Mouse (Mus musculus) heart, embryonic 14.5 days (tissue): ENCODE measurements around the gene Elk3. TPM values are rescaled to one million over a fixed set of nuclear protein-coding genes. Genes with fewer than 3 reads are reported as not detected.

Source experiments
- ATAC-seq: fragments of 200-750 bp; cut with Nextera tagmentation; 2 replicates; pipeline ENCODE4 v1.8.0; 2017; ENCODE audit warnings: low read depth, moderate TSS enrichment; ENCODE audit not compliant: insufficient number of reproducible peaks, insufficient read depth, low FRiP score
- H3K27ac ChIP-seq, 2 experiments: fragments of 200-500 bp in 1 of 2; fragments of 300-500 bp in 1 of 2; sonication (generic) in 1 of 2; replicated peaks in 1 of 2; 2 replicates each; pipeline ENCODE4 v1.5.1; 2012 to 2014; ENCODE audit warnings: low read depth in 2 of 2, low read length in 2 of 2, control low read depth in 1 of 2, mild to moderate bottlenecking in 1 of 2, mixed read lengths in 1 of 2; ENCODE audit not compliant: control insufficient read depth in 1 of 2, insufficient read depth in 1 of 2
- H3K27me3 ChIP-seq: fragments of 300-500 bp; sonication (generic); 2 replicates; pipeline ENCODE4 v1.6.1; 2014; ENCODE audit warnings: mild to moderate bottlenecking, low read length, control low read depth; ENCODE audit not compliant: control insufficient read depth, insufficient read depth
- H3K36me3 ChIP-seq: fragments of 300-500 bp; sonication (generic); 2 replicates; pipeline ENCODE4 v1.6.1; 2014; ENCODE audit warnings: mild to moderate bottlenecking, control low read depth, low read length, mixed read lengths; ENCODE audit not compliant: control insufficient read depth, insufficient read depth
- H3K4me1 ChIP-seq, 2 experiments: fragments of 200-500 bp in 1 of 2; fragments of 300-500 bp in 1 of 2; sonication (generic) in 1 of 2; 2 replicates each; pipeline ENCODE4 v1.6.1; 2012 to 2014; ENCODE audit warnings: low read length in 2 of 2, control low read depth in 1 of 2, mixed read lengths in 1 of 2; ENCODE audit not compliant: control insufficient read depth in 2 of 2, insufficient read depth in 2 of 2
- H3K4me2 ChIP-seq: fragments of 300-500 bp; sonication (generic); 2 replicates; pipeline ENCODE4 v1.6.1; 2014; ENCODE audit warnings: mild to moderate bottlenecking, low read length
- H3K4me3 ChIP-seq, 2 experiments: fragments of 200-500 bp in 1 of 2; fragments of 300-500 bp in 1 of 2; sonication (generic) in 1 of 2; 2 replicates each; pipeline ENCODE4 v1.5.1; 2012 to 2014; ENCODE audit warnings: low read length in 2 of 2, mild to moderate bottlenecking in 2 of 2, control low read depth in 1 of 2, low read depth in 1 of 2, moderate library complexity in 1 of 2; ENCODE audit not compliant: control insufficient read depth in 1 of 2, insufficient read depth in 1 of 2
- H3K9ac ChIP-seq: fragments of 300-500 bp; sonication (generic); 2 replicates; pipeline ENCODE4 v1.6.1; 2014; ENCODE audit warnings: mild to moderate bottlenecking, low read length
- H3K9me3 ChIP-seq: fragments of 300-500 bp; sonication (generic); 2 replicates; pipeline ENCODE4 v1.6.1; 2016; ENCODE audit warnings: low read length, control low read depth; ENCODE audit not compliant: control insufficient read depth
- WGBS: fragments of 180-500 bp; shearing (Covaris S2); extraction: QIAGEN DNeasy Blood & Tissue Kit; methylation state at CpG from one replicate; pipeline ENCODE4 v1.1.7; 2014; 5-methylcytosine and 5-hydroxymethylcytosine counted together
- polyA plus RNA-seq: library from polyadenylated mRNA; unstranded; fragments of >200 nt; fragmentation: Nextera tagmentation; extraction: Ambion mirVana; gene quantifications from 2 replicates; pipeline ENCODE4 v1.2.1, GENCODE M21; 2014

The Elk3 gene
- polyA plus RNA-seq, 1 experiment from 2014 or later: 46.5 TPM

DNA sequence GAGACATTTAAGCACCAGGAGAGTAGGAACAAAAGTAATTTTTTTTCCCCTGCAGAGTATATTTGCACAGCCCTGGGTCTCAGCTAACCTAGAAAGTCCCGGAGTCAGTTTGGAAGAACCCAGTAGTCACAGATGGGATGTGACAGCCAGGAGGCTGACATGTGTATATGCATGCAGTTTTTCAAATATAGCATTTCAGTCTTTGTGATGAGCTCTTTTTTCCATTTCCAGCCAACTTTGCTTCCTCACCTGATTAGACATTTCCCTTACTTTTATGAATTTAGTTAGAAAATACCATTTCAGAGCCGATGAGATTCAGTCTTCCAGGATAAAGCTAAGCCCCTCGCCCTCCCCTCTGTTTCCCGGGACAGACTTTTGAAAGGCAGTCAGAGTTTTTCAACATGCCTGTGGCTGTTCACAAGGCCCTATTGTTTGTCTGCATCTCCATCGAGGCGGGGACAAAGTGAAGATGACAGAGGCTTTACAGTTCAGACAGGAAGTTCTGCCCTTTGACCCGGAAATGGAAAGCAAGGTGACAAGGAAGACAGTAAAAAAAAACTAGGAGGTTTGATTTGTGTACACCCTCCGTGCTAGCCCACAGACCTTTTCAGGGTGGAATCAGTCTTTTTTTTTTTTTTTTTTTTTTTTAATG is 44.5 kb upstream of the Elk3 start:
- H3K27me3 ChIP-seq: no peaks in the 10 kb centered on the region
- H3K4me2 ChIP-seq: no peak overlapping the region
- no peak for ATAC-seq
- H3K4me3 ChIP-seq: no peak overlapping the region
- H3K9me3 ChIP-seq: no peaks in the 10 kb centered on the region
- H3K9ac ChIP-seq: no peak overlapping the region
- 58% methylated on average over 8 of the region's 8 CpGs for WGBS
- H3K36me3 ChIP-seq: no peaks in the 10 kb centered on the region
- peak overlapping the region; percentile 30 to 38; a peak in 3 of 4 replicates for H3K27ac ChIP-seq
- peaks cover 0 to 3% of the 10 kb centered on the region in 2 experiments; a peak in 1 of 4 replicates for H3K4me1 ChIP-seq

DNA sequence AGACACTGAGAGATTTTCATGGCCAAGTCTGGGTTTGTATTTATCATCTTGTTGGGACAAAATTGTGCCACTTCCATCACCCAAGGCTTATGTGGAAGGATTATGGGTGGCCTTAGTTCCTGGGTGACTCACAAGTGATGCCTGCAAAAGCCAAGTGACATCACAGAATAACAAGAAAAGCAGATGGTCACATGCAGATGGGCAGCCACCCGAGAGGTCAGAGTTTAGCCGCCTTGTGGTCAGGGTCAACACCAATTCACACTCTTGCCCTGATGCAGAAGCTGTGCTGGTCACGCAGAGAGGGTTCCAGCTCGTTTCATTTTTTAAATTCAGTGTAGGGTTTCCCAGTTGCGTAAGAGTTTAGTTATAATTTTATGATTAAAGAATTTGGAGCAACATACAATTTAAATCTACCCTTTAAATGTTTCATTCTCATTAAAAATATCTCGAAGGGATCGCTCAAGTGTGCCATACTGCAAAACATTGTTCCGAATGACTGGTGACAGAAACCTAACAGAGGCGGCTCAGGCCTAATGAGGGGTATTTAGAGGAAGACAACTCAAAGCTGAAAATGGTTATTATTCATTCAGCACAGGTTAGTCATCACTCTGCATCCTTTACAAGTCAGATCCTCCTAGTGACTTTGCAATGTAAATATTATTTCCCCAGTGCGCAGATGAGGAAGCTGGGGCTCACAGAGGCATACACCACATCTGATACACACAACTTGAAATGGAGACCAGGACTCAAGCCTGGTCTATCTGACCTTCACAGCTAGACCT is 42.8 kb upstream of the Elk3 start:
- Histone ChIP-seq H3K9ac (no peak overlapping the region), H3K36me3 (no peaks in the 10 kb centered on the region), H3K27me3 (no peaks in the 10 kb centered on the region), H3K9me3 (no peaks in the 10 kb centered on the region), H3K4me3 (no peak overlapping the region), H3K4me1 (no peaks in the 10 kb centered on the region; a peak in 1 of 4 replicates), H3K27ac (no peak overlapping the region), H3K4me2 (no peak overlapping the region)
- WGBS: 88% methylated on average over 10 of the region's 10 CpGs
- no peak for ATAC-seq

DNA sequence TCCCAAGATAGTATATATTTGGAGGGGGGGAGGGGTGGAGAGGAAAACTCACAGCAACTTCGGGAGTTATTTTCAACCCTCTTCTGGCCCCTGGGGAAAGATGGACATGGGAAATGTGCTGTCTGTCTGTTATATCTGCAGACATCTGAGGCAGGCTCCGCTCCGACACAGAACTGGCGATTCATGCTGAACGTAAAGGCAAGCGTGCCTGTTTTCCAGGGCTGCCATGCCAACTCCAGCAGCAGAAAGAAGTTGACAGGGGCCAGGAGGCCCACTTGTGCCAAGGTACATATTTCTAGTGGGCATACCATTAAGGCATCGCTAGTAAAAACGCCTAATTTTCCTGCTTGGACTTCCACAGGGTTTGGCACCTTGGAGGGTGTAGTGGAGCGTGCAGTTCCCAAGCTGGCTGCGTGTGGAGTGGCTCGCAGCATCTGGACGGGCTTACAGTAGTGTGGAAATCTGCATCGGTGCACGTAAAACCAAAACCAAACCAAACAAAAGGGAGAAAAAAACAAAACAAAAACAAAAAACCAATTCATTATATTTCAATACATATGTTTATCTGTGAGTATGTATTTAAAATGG is 37.1 kb upstream of the Elk3 start:
- Histone ChIP-seq H3K9ac (peak overlapping the region; percentile 35), H3K27ac (peak overlapping the region; percentile 37 to 55; a peak in 3 of 4 replicates)
- 53% methylated on average over 14 of the region's 14 CpGs for WGBS

DNA sequence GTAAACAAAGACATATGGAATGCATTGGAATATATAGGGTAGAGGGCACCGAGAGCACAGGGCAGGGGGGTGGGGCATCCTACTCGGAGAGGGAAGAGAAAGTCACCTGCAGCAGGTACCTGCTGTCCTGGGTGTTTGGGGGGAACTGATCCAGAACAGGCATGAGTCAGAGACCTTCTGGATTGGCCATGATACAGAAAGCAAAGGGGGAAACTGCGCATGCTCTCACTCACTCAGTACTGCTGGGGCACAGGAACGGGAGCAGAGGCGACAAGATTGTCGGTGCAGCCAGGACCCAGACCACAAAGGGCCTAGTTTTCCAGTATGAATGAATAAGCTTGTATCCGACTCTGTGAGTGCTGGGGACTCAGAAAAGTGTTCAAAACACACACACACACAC is 36.5 kb upstream of the Elk3 start:
- no peak overlapping the region for H3K4me3 ChIP-seq
- no peaks in the 10 kb centered on the region for H3K36me3 ChIP-seq
- H3K4me1 ChIP-seq: peaks cover 7 to 14% of the 10 kb centered on the region in 2 experiments; a peak in 2 of 4 replicates
- no peaks in the 10 kb centered on the region for H3K27me3 ChIP-seq
- peak overlapping the region in 1 of 2 experiments; percentile 55; a peak in 3 of 4 replicates for H3K27ac ChIP-seq
- no peak for ATAC-seq
- H3K9me3 ChIP-seq: no peaks in the 10 kb centered on the region
- 57% methylated on average over 7 of the region's 7 CpGs for WGBS
- H3K4me2 ChIP-seq: peak overlapping the region; percentile 40; the same call in 1 of the 2 replicates
- H3K9ac ChIP-seq: peak overlapping the region; percentile 35; the same call in 1 of the 2 replicates

More for the DNA sequence above, 37.1 kb upstream of the Elk3 start:
- Histone ChIP-seq H3K36me3 (no peaks in the 10 kb centered on the region), H3K4me1 (peaks cover 7 to 14% of the 10 kb centered on the region in 2 experiments; a peak in 2 of 4 replicates), H3K9me3 (no peaks in the 10 kb centered on the region), H3K27me3 (no peaks in the 10 kb centered on the region), H3K4me2 (peak overlapping the region; percentile 40), H3K4me3 (no peak overlapping the region)
- no peak for ATAC-seq

DNA sequence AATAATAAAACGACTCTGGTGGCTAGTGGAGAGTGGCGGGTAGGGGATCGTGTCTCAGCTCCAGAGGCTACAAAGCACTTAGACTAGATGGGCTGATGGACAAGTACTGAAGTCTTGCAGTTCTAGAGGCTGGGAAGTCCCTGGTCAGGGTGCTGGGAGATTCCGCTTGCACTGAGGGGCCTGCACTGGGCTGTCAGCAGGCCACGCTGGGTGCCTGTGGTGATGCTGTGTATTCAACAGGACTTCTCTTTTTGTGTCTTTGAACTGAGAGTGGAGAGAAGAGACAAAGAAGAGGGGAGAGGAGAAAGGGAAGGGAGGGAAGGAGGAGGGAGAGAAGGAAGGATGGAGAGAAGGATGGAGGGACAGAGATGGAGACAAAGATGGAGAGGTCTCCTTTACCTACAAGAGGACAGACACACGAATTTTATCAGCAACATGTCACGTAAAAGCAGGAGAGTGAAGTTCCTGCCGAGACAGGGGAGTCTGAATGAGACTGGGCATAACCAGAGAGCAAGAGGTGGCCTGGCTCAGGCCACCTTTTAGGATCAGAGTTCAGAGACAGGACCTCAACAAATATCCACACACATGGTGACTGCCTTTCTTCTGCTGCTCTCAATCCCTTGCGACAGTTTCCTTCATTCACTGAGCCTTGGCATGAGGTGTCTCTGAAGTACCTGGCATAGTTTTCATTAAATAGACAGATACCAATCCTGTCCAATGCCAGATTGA is 35.4 kb upstream of the Elk3 start:
- WGBS: 65% methylated on average over 9 of the region's 9 CpGs
- no peak overlapping the region for H3K9ac ChIP-seq
- H3K27ac ChIP-seq: no peak overlapping the region
- no peaks in the 10 kb centered on the region for H3K9me3 ChIP-seq
- no peak for ATAC-seq
- no peaks in the 10 kb centered on the region for H3K36me3 ChIP-seq
- no peak overlapping the region for H3K4me2 ChIP-seq
- H3K4me1 ChIP-seq: peaks cover 7 to 14% of the 10 kb centered on the region in 2 experiments; a peak in 2 of 4 replicates
- no peaks in the 10 kb centered on the region for H3K27me3 ChIP-seq
- H3K4me3 ChIP-seq: no peak overlapping the region

DNA sequence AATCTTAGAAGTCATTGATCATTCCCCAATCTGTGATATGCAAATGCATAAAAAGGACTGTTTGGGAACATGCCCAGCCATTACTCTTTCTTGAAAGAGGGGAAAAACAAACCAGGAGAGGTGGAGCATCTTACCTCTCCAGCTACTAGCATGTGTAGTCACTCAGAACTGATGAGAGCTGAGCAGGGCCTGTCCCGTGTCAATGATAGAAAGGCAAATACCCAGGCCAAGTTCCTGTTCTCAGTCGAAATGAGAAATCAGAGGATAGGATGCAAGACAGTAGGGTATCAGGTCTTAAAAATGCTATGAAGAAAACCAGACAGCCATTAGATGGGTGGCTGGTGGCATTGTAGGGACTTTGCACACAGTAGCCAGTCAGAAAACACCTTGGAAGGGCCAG is 34.6 kb upstream of the Elk3 start:
- Histone ChIP-seq H3K27ac (no peak overlapping the region), H3K4me2 (no peak overlapping the region), H3K4me1 (peaks cover 7 to 14% of the 10 kb centered on the region in 2 experiments; a peak in 2 of 4 replicates), H3K4me3 (no peak overlapping the region), H3K9ac (no peak overlapping the region), H3K36me3 (no peaks in the 10 kb centered on the region), H3K9me3 (peaks cover 4% of the 10 kb centered on the region; the same call in 1 of the 2 replicates), H3K27me3 (no peaks in the 10 kb centered on the region)
- ATAC-seq: no peak
- 49% methylated on average over 2 of the region's 2 CpGs for WGBS

DNA sequence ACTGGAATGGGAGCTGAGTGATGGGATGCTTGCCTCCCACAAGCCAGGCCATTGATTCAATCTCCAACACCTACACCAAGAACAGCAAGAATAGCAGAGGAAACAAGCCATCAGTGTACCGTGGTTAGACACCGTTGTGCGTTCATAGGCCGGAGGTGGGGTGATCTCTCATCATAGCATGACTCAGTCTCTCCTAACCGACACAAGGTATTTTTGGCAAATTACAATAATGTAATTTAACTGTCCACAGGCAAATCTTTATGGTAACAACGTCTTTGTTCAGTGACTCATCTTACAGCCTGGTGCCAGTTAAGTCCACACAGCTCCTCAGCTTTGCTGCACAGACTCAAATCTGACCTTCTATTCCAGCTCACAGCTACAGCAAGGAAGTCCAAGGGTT is 32.5 kb upstream of the Elk3 start:
- Histone ChIP-seq H3K36me3 (no peaks in the 10 kb centered on the region), H3K27me3 (no peaks in the 10 kb centered on the region), H3K4me2 (no peak overlapping the region), H3K9ac (no peak overlapping the region), H3K9me3 (peaks cover 9% of the 10 kb centered on the region; the same call in 1 of the 2 replicates), H3K4me1 (peaks cover 7 to 13% of the 10 kb centered on the region in 2 experiments; a peak in 2 of 4 replicates), H3K27ac (no peak overlapping the region), H3K4me3 (no peak overlapping the region)
- no peak for ATAC-seq
- 84% methylated on average over 6 of the region's 6 CpGs for WGBS
